Mouse (Mus musculus) neural tube, embryonic 12.5 days (tissue): ENCODE measurements around the gene Tnk1. TPM values are rescaled to one million over a fixed set of nuclear protein-coding genes. Genes with fewer than 3 reads are reported as not detected.

ENCODE experiments used
- ATAC-seq: fragments of 200-750 bp; cut with Nextera tagmentation; 2 replicates; pipeline ENCODE4 v1.8.0; 2017; ENCODE audit warnings: low read depth, mild to moderate bottlenecking, moderate TSS enrichment, moderate library complexity; ENCODE audit not compliant: low FRiP score
- H3K27ac ChIP-seq: fragments of 300-500 bp; sonication (generic); 2 replicates; pipeline ENCODE4 v1.5.1; 2016
- H3K27me3 ChIP-seq: fragments of 300-500 bp; sonication (generic); replicated peaks from 2 replicates; pipeline ENCODE4 v1.6.1; 2016; ENCODE audit warnings: mild to moderate bottlenecking
- H3K36me3 ChIP-seq: fragments of 300-500 bp; sonication (generic); 2 replicates; pipeline ENCODE4 v1.6.1; 2016; ENCODE audit warnings: mild to moderate bottlenecking
- H3K4me1 ChIP-seq: fragments of 300-500 bp; sonication (generic); 2 replicates; pipeline ENCODE4 v1.6.1; 2016
- H3K4me2 ChIP-seq: fragments of 300-500 bp; sonication (generic); replicated peaks from 2 replicates; pipeline ENCODE4 v1.6.1; 2016; ENCODE audit warnings: mild to moderate bottlenecking
- H3K4me3 ChIP-seq: fragments of 300-500 bp; sonication (generic); 2 replicates; pipeline ENCODE4 v1.5.1; 2016
- H3K9ac ChIP-seq: fragments of 300-500 bp; sonication (generic); 2 replicates; pipeline ENCODE4 v1.6.1; 2016; ENCODE audit warnings: mild to moderate bottlenecking
- H3K9me3 ChIP-seq: fragments of 300-500 bp; sonication (generic); 2 replicates; pipeline ENCODE4 v1.6.1; 2016; ENCODE audit warnings: mild to moderate bottlenecking
- WGBS: fragments of 180-500 bp; shearing (Covaris S2); methylation state at CpG from one replicate; pipeline ENCODE4 v1.1.7; 2016; 5-methylcytosine and 5-hydroxymethylcytosine counted together
- polyA plus RNA-seq: library from polyadenylated mRNA; unstranded; fragments of >200 nt; fragmentation: Nextera tagmentation; extraction: Ambion mirVana; gene quantifications from 2 replicates; pipeline ENCODE4 v1.2.1, GENCODE M21; 2016

Gene Tnk1
- polyA plus RNA-seq, 1 experiment from 2014 or later, result 0.30 TPM

GRCm38 (mm10) chr11:69850754-69851153, 7.8 kb downstream of the Tnk1 start:
- no peaks in the 10 kb centered on the region for H3K9me3 ChIP-seq
- H3K27ac ChIP-seq, result no peak overlapping the region
- H3K4me2 ChIP-seq, result no peak overlapping the region
- H3K36me3 ChIP-seq, result peaks cover 38% of the 10 kb centered on the region
- H3K4me1 ChIP-seq, result peaks cover 24% of the 10 kb centered on the region
- no peak for ATAC-seq
- no peak overlapping the region for H3K4me3 ChIP-seq
- H3K9ac ChIP-seq, result no peak overlapping the region
- H3K27me3 ChIP-seq, result no peaks in the 10 kb centered on the region
- WGBS, result 81% methylated on average over 8 of the region's 8 CpGs

- Histone ChIP-seq H3K9me3 (no peaks in the 10 kb centered on the region), H3K36me3 (peaks cover 38% of the 10 kb centered on the region), H3K4me1 (peaks cover 31% of the 10 kb centered on the region), H3K4me3 (no peak overlapping the region), H3K4me2 (no peak overlapping the region), H3K27ac (no peak overlapping the region), H3K9ac (no peak overlapping the region), H3K27me3 (no peaks in the 10 kb centered on the region)
- no peak for ATAC-seq
- WGBS, result 95% methylated on average over 15 of the region's 15 CpGs
Observed at GRCm38 (mm10) chr11:69849884-69850283, 8.6 kb downstream of the Tnk1 start.

GRCm38 (mm10) chr11:69849128-69849527, 9.4 kb downstream of the Tnk1 start:
- Histone ChIP-seq H3K4me3 (no peak overlapping the region), H3K9ac (no peak overlapping the region), H3K27ac (no peak overlapping the region), H3K4me1 (peaks cover 31% of the 10 kb centered on the region), H3K9me3 (no peaks in the 10 kb centered on the region), H3K27me3 (no peaks in the 10 kb centered on the region), H3K36me3 (peaks cover 38% of the 10 kb centered on the region), H3K4me2 (no peak overlapping the region)
- 93% methylated on average over 9 of the region's 9 CpGs for WGBS
- ATAC-seq, result no peak

- Histone ChIP-seq H3K27me3 (no peaks in the 10 kb centered on the region), H3K9me3 (no peaks in the 10 kb centered on the region), H3K4me1 (peaks cover 26% of the 10 kb centered on the region), H3K4me3 (peak overlapping the region; percentile 65; the same call in 1 of the 2 replicates), H3K9ac (no peak overlapping the region; the same call in 1 of the 2 replicates), H3K36me3 (peaks cover 38% of the 10 kb centered on the region), H3K27ac (no peak overlapping the region), H3K4me2 (peak overlapping the region; percentile 74)
- no peak for ATAC-seq
- WGBS, result 96% methylated on average over 6 of the region's 6 CpGs
Observed at GRCm38 (mm10) chr11:69848021-69848420, 10.5 kb downstream of the Tnk1 start.

GRCm38 (mm10) chr11:69846738-69847688, 11.5 kb downstream of the Tnk1 start:
- Histone ChIP-seq H3K4me1 (peaks cover 23% of the 10 kb centered on the region), H3K9ac (peak overlapping the region; percentile 84), H3K36me3 (peaks cover 34% of the 10 kb centered on the region), H3K9me3 (no peaks in the 10 kb centered on the region), H3K4me3 (peak overlapping the region; percentile 65), H3K4me2 (peak overlapping the region; percentile 74), H3K27ac (peak overlapping the region; percentile 93; the same call in 1 of the 2 replicates), H3K27me3 (no peaks in the 10 kb centered on the region)
- ATAC-seq, result peak; percentile 46
- 11% methylated on average over 37 of the region's 37 CpGs for WGBS

DNA sequence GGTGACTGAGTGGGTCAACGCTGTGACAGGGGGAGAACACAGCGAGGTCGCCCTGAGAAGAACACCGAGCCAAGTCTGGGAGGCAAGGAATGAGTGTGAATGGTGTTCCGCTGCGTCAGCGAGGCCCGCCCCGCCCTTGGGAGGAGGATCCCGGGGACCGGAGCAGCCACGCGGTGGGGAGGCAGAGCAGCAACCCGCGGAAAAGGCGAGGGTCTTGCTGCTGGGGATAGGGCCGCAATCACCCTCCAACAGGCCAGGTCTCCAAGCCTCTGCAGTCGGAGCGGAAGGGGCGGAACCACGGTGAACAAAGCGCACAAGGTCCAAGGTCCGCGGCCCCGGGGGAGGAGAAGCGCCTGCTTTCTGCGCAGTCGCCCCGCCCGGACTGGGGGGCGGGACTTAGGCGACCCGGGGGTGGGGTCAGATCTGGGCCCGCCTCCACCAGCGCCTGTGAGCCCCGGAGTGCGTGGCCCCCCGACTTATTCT, 12.3 kb downstream of the Tnk1 start, which contains the start of gene Plscr3:
Plscr3 (plus strand) TSS at position 179 of the 483 bp plus-strand sequence.
- Histone ChIP-seq H3K36me3 (peaks cover 26% of the 10 kb centered on the region), H3K4me1 (peaks cover 23% of the 10 kb centered on the region), H3K27me3 (no peaks in the 10 kb centered on the region), H3K4me3 (peak within 1 kb of the TSS; percentile 65), H3K27ac (peak within 1 kb of the TSS; percentile 93), H3K4me2 (peak within 1 kb of the TSS; percentile 74), H3K9ac (peak within 1 kb of the TSS; percentile 84), H3K9me3 (no peaks in the 10 kb centered on the region)
- peak; percentile 91 for ATAC-seq
- WGBS, result under 1% methylated on average over 38 of the region's 38 CpGs

GRCm38 (mm10) chr11:69838714-69839104, 19.8 kb downstream of the Tnk1 start:
- Histone ChIP-seq H3K27me3 (peaks cover under 1% of the 10 kb centered on the region; the same call in 1 of the 2 replicates), H3K4me3 (peak overlapping the region; percentile 84), H3K4me2 (peak overlapping the region; percentile 90), H3K36me3 (peaks cover 2% of the 10 kb centered on the region), H3K9me3 (no peaks in the 10 kb centered on the region), H3K27ac (peak overlapping the region; percentile 74; the same call in 1 of the 2 replicates), H3K9ac (peak overlapping the region; percentile 58), H3K4me1 (peaks cover 41% of the 10 kb centered on the region)
- ATAC-seq, result no peak
- WGBS, result 2% methylated on average over 7 of the region's 7 CpGs

GRCm38 (mm10) chr11:69837952-69838713, 20.4 kb downstream of the Tnk1 start, which contains the start of gene Tmem256:
Gene Tmem256 (plus strand): TSS chr11:69838514.
- peak within 1 kb of the TSS; percentile 84 for H3K4me3 ChIP-seq
- peak within 1 kb of the TSS; percentile 91 for H3K9ac ChIP-seq
- WGBS, result under 1% methylated on average over 34 of the region's 34 CpGs
- peak within 1 kb of the TSS; percentile 90 for H3K4me2 ChIP-seq
- H3K4me1 ChIP-seq, result peaks cover 45% of the 10 kb centered on the region
- peak; percentile 88 for ATAC-seq
- peak within 1 kb of the TSS; percentile 87 for H3K27ac ChIP-seq
- peaks cover 8% of the 10 kb centered on the region for H3K36me3 ChIP-seq
- H3K27me3 ChIP-seq, result peaks cover 6% of the 10 kb centered on the region
- no peaks in the 10 kb centered on the region for H3K9me3 ChIP-seq

DNA sequence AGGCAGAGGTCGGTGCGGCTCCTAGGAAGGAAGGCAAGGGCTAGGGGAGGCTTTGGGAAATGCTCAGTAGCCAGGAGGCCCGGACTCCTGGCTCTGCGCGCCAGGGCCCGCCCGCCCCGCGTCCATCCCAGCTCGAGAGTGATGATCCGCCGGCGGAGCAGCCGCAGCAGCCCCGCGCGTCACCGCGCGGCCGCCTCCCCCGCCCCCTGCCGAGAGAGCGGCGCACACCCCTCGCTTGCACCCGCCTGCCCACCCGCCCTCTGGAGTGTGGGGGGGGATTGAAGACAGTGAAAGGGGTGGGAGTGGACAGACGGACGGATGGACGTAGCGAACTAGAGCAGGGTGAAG, 21.0 kb downstream of the Tnk1 start, which contains the start of gene Nlgn2:
Nlgn2 (minus strand) TSS at position 181 of the 348 bp plus-strand sequence.
- Histone ChIP-seq H3K9ac (peak within 1 kb of the TSS; percentile 91), H3K4me1 (peaks cover 45% of the 10 kb centered on the region), H3K4me2 (peak within 1 kb of the TSS; percentile 90), H3K4me3 (peak within 1 kb of the TSS; percentile 84), H3K9me3 (no peaks in the 10 kb centered on the region), H3K27me3 (peaks cover 7% of the 10 kb centered on the region), H3K27ac (peak within 1 kb of the TSS; percentile 87), H3K36me3 (peaks cover 13% of the 10 kb centered on the region)
- under 1% methylated on average over 32 of the region's 32 CpGs for WGBS
- peak; percentile 63; the same call in 1 of the 2 replicates for ATAC-seq

DNA sequence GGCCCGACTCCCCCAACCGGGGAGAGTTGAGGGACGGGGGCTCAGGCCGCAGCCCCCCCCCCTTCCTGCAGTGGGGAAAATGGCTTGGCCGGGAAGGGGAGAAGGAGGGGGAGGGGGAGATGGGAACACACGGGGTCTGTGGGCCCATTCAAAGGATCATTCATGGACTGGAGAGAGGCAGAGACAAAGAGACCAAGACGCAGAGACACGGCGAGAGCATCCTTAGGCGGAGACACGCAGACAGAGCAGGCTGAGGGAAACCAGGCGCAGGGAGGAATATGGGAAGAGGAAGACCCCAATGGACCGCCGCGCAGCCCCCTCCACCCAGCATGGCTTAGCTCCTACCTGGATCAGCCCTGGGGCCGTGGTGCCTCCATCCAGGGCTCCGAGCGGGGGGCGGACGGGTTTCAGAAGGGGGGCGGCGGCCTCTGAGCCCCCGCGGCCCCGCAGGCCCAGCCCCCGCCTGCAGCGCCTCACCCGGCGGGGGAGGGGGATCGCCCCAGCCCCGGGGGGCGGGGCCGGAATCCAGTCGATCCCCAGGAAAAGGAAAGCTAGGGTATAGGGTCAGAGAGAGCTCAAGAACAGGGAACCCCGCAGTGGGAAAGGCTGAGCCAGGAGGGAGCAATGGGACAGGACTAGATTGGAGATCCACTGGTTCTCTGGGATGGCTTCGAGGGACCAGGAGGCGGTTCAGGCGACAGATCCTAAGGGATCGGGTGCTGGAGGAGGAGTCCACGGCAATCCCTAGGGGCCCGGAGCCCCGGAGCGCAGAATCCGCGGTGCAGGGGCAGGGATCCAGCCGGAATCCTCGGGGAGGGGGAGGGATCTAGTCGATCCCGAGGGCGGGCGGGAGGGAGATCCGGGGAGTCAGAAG, 21.6 kb downstream of the Tnk1 start:
- peaks cover 45% of the 10 kb centered on the region for H3K4me1 ChIP-seq
- peak overlapping the region; percentile 90 for H3K4me2 ChIP-seq
- H3K4me3 ChIP-seq, result peak overlapping the region; percentile 84
- H3K27ac ChIP-seq, result peak overlapping the region; percentile 87
- H3K9ac ChIP-seq, result peak overlapping the region; percentile 91
- no peaks in the 10 kb centered on the region for H3K9me3 ChIP-seq
- WGBS, result under 1% methylated on average over 51 of the region's 52 CpGs
- peaks cover 18% of the 10 kb centered on the region for H3K36me3 ChIP-seq
- H3K27me3 ChIP-seq, result peaks cover 7% of the 10 kb centered on the region
- peak; percentile 7 for ATAC-seq

- ATAC-seq, result no peak
- peaks cover 45% of the 10 kb centered on the region for H3K4me1 ChIP-seq
- WGBS, result 0% methylated on average over 4 of the region's 4 CpGs
Observed at GRCm38 (mm10) chr11:69835966-69836335, 22.6 kb downstream of the Tnk1 start.

More at GRCm38 (mm10) chr11:69835966-69836335, 22.6 kb downstream of the Tnk1 start:
- peak overlapping the region; percentile 91 for H3K9ac ChIP-seq
- H3K36me3 ChIP-seq, result peaks cover 28% of the 10 kb centered on the region
- peaks cover 7% of the 10 kb centered on the region for H3K27me3 ChIP-seq
- H3K9me3 ChIP-seq, result no peaks in the 10 kb centered on the region
- peak overlapping the region; percentile 90 for H3K4me2 ChIP-seq
- peak overlapping the region; percentile 84 for H3K4me3 ChIP-seq
- 0 out of 2 replicates have a peak overlapping the region, but pooled peaks have one; percentile 87 for H3K27ac ChIP-seq
